Mouse (Mus musculus) embryonic fibroblast, embryonic 13.5 days (primary cell): ENCODE data around the gene Rabepk.

Experiments
- CTCF ChIP-seq: IDR thresholded peaks from 2 replicates; pipeline ENCODE4 v1.5.1; 2011; ENCODE audit warnings: mild to moderate bottlenecking, control low read depth, low read length, moderate library complexity, borderline replicate concordance; ENCODE audit not compliant: insufficient read depth
- POLR2A ChIP-seq: IDR thresholded peaks from 2 replicates; pipeline ENCODE4 v1.6.1; 2011; ENCODE audit warnings: low read depth, mild to moderate bottlenecking, control low read depth, low read length, moderate library complexity

GRCm38 (mm10) chr2:34826460-34827231, 26.9 kb upstream of the Rabepk start:
- peak; percentile 28; the same call in 1 of the 2 replicates for TF ChIP-seq POLR2A
- no peak for TF ChIP-seq CTCF
